Mouse (Mus musculus) brain, embryonic 14.5 days (tissue): ENCODE measurements around the gene Psmb9. TPM values are rescaled to one million over a fixed set of nuclear protein-coding genes. Genes with fewer than 3 reads are reported as not detected.

ENCODE experiments used
- DNase-seq: peaks from one replicate; pipeline ENCODE4 v3.0.0-alpha.2; 2011; ENCODE audit warnings: low read depth
- CTCF ChIP-seq: fragments of 200-500 bp; IDR thresholded peaks from 2 replicates; pipeline ENCODE4 v1.5.1; 2012; ENCODE audit warnings: inconsistent platforms, mild to moderate bottlenecking, moderate library complexity, borderline replicate concordance; ENCODE audit not compliant: insufficient read depth, insufficient read length; ENCODE audit errors: extremely low read depth
- POLR2A ChIP-seq: fragments of 200-500 bp; IDR thresholded peaks from 2 replicates; pipeline ENCODE4 v1.6.1; 2012; ENCODE audit warnings: mild to moderate bottlenecking, inconsistent platforms, borderline replicate concordance; ENCODE audit not compliant: poor library complexity, insufficient read depth, insufficient read length, severe bottlenecking; ENCODE audit errors: extremely low read depth
- polyA plus RNA-seq: library from polyadenylated mRNA; depleted of rRNA; stranded (reverse); fragments of >200 nt; gene quantifications from 2 replicates; pipeline ENCODE4 v1.2.3, GENCODE M21; 2012

The Psmb9 gene
- polyA plus RNA-seq, 1 experiment, result 0.86 TPM

GRCm38 (mm10) chr17:34202760-34203442 lies 15.3 kb upstream of the Psmb9 start:
- TF ChIP-seq POLR2A, result no peak
- no peak for TF ChIP-seq CTCF
- DNase-seq, result no peak

GRCm38 (mm10) chr17:34201506-34202055 lies 14.0 kb upstream of the Psmb9 start:
- no peak for DNase-seq
- TF ChIP-seq CTCF, result no peak
- TF ChIP-seq POLR2A, result no peak

- TF ChIP-seq CTCF (no peak), POLR2A (no peak)
Measured at GRCm38 (mm10) chr17:34200772-34201505, 13.4 kb upstream of the Psmb9 start.

GRCm38 (mm10) chr17:34200047-34200446 lies 12.5 kb upstream of the Psmb9 start:
- TF ChIP-seq POLR2A (no peak), CTCF (no peak)
- no peak for DNase-seq

More at GRCm38 (mm10) chr17:34200772-34201505, 13.4 kb upstream of the Psmb9 start:
- no peak for DNase-seq

GRCm38 (mm10) chr17:34199050-34199619 lies 11.6 kb upstream of the Psmb9 start:
- TF ChIP-seq POLR2A (no peak), CTCF (no peak)
- DNase-seq, result no peak

- TF ChIP-seq POLR2A, result no peak
- no peak for DNase-seq
Measured at GRCm38 (mm10) chr17:34198521-34198912, 11.0 kb upstream of the Psmb9 start.

GRCm38 (mm10) chr17:34197904-34198520 lies 10.4 kb upstream of the Psmb9 start:
- DNase-seq, result no peak
- TF ChIP-seq CTCF (no peak), POLR2A (no peak)

- TF ChIP-seq POLR2A (no peak), CTCF (no peak)
Measured at GRCm38 (mm10) chr17:34196941-34197894, 9.7 kb upstream of the Psmb9 start, which contains the start of gene Psmb8. TSS of gene Psmb8 (plus strand) at chr17:34197721.

GRCm38 (mm10) chr17:34196491-34196890 lies 8.9 kb upstream of the Psmb9 start:
- no peak for DNase-seq
- TF ChIP-seq CTCF (no peak), POLR2A (no peak)

More at GRCm38 (mm10) chr17:34196941-34197894, 9.7 kb upstream of the Psmb9 start, which contains the start of gene Psmb8:
- peak; percentile 92 for DNase-seq

GRCm38 (mm10) chr17:34194723-34195122 lies 7.2 kb upstream of the Psmb9 start:
- DNase-seq, result no peak
- no peak for TF ChIP-seq POLR2A
- no peak for TF ChIP-seq CTCF
